Mouse (Mus musculus): Measurements from ENCODE around the gene AI987944.

Gene AI987944

GRCm38 (mm10) chr7:41393048-41393971, at the start of gene AI987944:
Gene AI987944 (minus strand): TSS chr7:41393379.
- CTCF ChIA-PET = interaction anchor here (0.5 kb wide), 1 partner anchor 241 kb away, joined by 3 read pairs; no protein-coding TSS in a partner anchor

DNA sequence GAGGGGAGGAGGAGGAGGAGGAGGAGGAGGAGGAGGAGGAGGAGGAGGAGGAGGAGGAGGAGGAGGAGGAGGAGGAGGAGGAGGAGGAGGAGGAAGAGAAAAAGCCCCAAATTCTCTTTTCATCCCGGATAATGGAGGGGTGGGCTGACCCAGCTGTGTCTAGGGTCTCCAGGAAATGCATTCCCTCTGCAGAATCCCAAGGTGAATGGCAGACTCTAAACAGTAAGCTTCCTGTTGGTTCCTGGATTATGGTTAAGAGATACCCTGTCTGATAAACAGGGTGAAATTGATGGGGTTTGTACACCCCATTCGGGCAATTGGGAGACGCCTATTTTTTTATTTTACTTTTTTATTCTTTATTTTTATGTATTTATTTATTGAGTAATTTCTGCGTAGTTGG, 951 bp upstream of the AI987944 start:
- CTCF ChIA-PET = no interaction called here
